Mouse (Mus musculus): ENCODE measurements around the gene Aurka.

DNA sequence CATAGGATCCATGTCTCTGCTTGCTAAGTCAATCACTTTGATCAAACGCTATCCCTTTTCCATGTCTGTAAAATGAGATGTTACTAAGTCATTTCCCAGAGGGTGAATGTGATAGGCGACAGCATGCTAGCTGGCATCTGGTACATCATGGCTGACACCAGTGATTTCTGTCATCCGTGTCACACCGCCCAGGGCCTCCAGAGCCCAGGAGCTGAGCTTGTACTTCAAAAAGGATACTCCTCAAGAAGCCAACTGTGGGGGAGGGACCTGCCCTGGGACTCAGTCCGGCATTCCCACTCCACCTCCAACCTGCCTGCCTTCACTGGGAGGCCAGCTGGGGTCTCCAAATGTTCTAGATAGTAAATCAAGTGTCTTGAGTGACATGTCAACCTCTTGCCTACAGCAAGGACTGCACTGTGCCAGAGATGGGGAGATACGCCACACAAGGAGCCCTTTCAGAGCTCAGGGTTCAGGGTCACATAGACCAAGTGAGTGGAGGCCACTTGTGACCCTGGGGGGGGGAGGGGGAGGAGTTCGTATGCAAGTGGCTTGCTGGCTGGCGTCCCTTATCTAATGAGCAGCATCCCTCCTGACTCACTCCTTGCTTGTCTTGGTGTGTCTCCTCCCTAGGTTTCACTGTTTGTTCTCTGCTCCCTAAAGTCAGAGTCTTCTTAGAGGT, 23.3 kb downstream of the Aurka start:
- TF ChIP-seq CTCF (IDR thresholded peaks at IDR 0.05; ENCODE audit: low read depth, low read length) (no peak), POLR2A (IDR thresholded peaks at IDR 0.05; ENCODE audit: insufficient read depth, low read length) (no peak), EP300 (IDR thresholded peaks at IDR 0.05; ENCODE audit: insufficient read depth, low read depth, low read length) (no peak)
